Mouse (Mus musculus): ENCODE measurements at regions not wholly inside any gene's neighbourhood (a gene's known extent, or its start where the extent isn't known, plus 50 kb on each side); places are given as distances from the start of the nearest gene placed in this dataset.
"Not testable (repeated sequence)": the region's sequence is repeated elsewhere in the genome, so short reads cannot be mapped to it uniquely, and the experiment has no call there.

- intact Hi-C loops (cut with DNase I), result no loop called here
These were observed 93.9 kb upstream of the Jarid2 start for GRCm38 (mm10) chr13:44635221-44636007.

DNA sequence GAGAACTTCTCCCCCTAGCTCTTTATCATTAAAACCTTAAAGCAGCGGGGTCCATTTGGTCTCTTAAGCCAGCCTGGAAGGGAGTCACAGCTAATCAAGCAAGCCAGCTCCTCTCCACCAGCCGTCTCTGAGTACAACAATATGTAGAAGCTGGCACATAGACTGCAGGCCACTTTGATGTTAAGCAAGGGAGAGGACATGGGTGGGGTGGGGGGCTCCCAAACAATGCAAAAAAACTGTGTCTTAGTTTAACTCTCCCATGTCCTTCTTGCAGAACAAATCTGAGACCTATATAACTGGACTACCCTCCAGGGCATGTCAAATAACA lies 93.3 kb upstream of the Jarid2 start:
- intact Hi-C loops (cut with DNase I), result no loop called here
- no peak for DNase-seq (ENCODE audit: low spot score in 2 of 2)

More at GRCm38 (mm10) chr13:44635221-44636007, 93.9 kb upstream of the Jarid2 start:
- DNase-seq (ENCODE audit: low spot score in 2 of 2), result no peak

- intact Hi-C loops (cut with DNase I), result no loop called here
- no peak for DNase-seq (ENCODE audit: low spot score in 2 of 2)
These were observed 86.9 kb upstream of the Jarid2 start for GRCm38 (mm10) chr13:44642361-44642760.

GRCm38 (mm10) chr13:44650052-44650451 lies 79.2 kb upstream of the Jarid2 start:
- intact Hi-C loops (cut with DNase I), result no loop called here
- no peak for DNase-seq (ENCODE audit: low spot score in 2 of 2)

- DNase-seq (ENCODE audit: low spot score in 2 of 2), result no peak
- intact Hi-C loops (cut with DNase I), result no loop called here
These were observed 77.7 kb upstream of the Jarid2 start for GRCm38 (mm10) chr13:44651259-44652238.

- intact Hi-C loops (cut with DNase I), result no loop called here
- peak; percentile 50 to 56 for DNase-seq (ENCODE audit: low spot score in 2 of 2)
These were observed 71.3 kb upstream of the Jarid2 start for GRCm38 (mm10) chr13:44657905-44658414.

DNA sequence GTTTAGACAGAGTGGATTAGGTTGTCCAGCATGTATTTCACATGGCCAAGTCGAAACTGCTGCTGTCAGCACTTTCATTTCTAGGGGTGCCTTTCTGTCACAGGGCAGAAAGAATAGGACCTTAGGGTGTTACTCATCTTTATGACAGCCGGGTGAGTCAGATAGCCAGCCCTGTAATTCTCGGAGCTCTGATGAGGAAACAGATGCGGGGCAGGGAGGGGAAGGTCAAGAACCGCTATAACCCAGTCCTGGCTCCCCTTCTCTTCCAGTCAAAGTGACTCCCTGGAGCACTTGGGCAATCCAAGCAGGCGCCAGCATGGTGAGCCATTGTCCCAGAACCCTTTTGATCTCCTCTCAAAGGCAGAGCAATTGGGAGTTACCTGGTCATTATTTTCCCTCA lies 69.4 kb upstream of the Jarid2 start:
- DNase-seq (ENCODE audit: low spot score in 2 of 2), result no peak
- intact Hi-C loops (cut with DNase I), result no loop called here

DNA sequence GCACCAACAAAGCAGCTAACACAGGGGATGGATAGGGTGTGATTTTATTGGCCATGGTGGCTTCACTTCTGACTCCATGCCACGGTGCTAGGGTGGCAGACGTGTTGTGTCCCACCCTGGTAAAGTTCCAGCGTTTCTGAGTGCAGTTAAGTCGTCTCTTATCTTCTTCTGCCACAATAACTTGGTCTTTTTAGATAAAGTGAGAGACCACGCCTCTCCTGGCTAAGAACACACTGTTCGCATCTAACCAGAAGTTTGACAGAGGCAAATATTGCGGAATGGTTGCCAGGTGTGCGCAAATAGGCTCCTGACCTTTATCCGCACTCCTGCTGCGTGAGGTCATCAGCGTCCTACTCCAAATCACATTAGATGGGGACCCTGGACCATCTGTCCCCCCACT lies 66.2 kb upstream of the Jarid2 start:
- DNase-seq (ENCODE audit: low spot score in 2 of 2), result no peak
- intact Hi-C loops (cut with DNase I), result no loop called here

GRCm38 (mm10) chr13:44663730-44664129 lies 65.5 kb upstream of the Jarid2 start:
- no peak for DNase-seq (ENCODE audit: low spot score in 2 of 2)
- intact Hi-C loops (cut with DNase I), result no loop called here

- DNase-seq (ENCODE audit: low spot score in 2 of 2), result no peak
- intact Hi-C loops (cut with DNase I), result no loop called here
These were observed 59.5 kb upstream of the Jarid2 start for GRCm38 (mm10) chr13:44669761-44670160.

GRCm38 (mm10) chr13:44673337-44673966 lies 55.8 kb upstream of the Jarid2 start:
- no peak for DNase-seq (ENCODE audit: low spot score in 2 of 2)
- intact Hi-C loops (cut with DNase I), result no loop called here

GRCm38 (mm10) chr13:44673967-44674357 lies 55.3 kb upstream of the Jarid2 start:
- intact Hi-C loops (cut with DNase I), result no loop called here
- no peak for DNase-seq (ENCODE audit: low spot score in 2 of 2)

DNA sequence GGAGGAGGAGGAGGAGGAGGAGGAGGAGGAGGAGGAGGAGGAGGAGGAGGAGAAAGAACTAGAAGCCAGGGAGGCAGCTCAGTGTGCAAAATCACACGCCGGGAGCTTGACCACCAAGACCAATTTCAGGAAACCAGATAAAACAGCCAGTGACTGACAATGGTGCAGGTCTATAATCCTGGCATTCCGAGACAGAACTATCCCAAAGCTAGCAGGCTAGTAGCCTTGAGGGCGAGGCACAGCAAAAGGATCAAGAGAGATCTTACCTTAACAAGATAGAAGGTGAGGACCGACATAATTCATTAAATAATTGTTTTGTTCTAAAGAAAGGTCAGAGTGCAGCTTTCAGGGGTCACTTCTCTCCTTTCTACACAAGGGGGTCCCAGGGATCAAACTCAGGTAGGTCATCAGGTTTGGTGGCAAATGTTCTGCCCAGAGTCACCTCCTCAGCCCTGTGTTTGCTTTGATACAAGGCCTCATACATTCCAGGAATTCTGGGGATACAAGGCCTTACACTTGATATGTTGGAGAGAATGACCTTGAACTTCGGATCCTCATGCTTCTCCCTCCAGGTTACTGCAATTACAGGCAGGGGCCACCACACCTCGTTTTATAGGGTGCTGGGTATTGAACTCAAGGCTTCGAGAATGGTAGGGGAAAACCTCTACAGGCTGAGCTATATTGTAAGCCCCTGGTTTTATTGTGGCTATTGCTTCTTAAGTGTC lies 54.2 kb upstream of the Jarid2 start:
- no peak for DNase-seq (ENCODE audit: low spot score in 2 of 2)
- intact Hi-C loops (cut with DNase I), result no loop called here

DNA sequence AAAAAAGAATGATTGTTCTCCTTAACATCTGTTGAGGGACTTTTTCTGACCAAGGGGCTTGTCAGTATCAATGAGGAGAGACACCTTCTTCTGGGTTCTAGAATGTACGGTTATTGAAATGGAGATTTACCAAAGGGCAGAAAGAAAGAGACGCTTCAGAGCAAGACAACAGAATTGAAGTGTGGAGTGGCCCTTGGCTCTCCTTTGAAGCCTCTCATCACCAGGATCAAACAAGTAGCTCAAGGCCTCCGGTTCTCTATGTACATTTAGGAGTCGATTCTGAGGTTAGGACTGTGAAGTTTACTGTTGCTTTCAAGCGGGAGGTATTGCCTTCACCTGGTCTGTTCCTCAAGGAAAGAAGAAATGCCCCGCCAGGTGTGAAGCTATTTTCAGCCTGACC lies 53.2 kb upstream of the Jarid2 start:
- intact Hi-C loops (cut with DNase I), result no loop called here
- no peak for DNase-seq (ENCODE audit: low spot score in 2 of 2)

GRCm38 (mm10) chr13:44678121-44678520 lies 51.2 kb upstream of the Jarid2 start:
- no peak for DNase-seq (ENCODE audit: low spot score in 2 of 2)
- intact Hi-C loops (cut with DNase I), result no loop called here

DNA sequence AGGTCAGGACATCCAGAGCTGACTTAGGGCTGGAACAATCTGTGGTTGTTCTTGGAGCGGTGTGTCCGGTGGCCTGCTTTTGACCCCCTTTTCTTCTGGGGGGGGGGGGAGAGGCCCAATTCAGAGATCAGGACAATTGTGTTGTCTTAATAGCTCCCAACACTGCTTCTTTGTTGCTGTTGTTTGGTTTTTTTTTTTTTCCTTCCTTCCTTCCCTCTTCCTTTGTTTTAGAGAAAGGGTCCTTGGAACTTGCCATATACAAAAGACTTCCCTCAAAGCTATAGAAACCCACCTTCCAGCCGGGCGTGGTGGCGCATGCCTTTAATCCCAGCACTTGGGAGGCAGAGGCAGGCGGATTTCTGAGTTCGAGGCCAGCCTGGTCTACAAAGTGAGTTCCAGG lies 49.8 kb upstream of the Jarid2 start:
- DNase-seq (ENCODE audit: low spot score in 2 of 2); intact Hi-C loops (cut with DNase I): not testable (repeated sequence)
